Mouse (Mus musculus): ENCODE data around the gene Gm6812. TPM values are rescaled to one million over a fixed set of nuclear protein-coding genes. Genes with fewer than 3 reads are reported as not detected.
"Not testable (repeated sequence)": the region's sequence is repeated elsewhere in the genome, so short reads cannot be mapped to it uniquely, and the experiment has no call there.

The Gm6812 gene
- not detected for total RNA-seq (2021)

DNA sequence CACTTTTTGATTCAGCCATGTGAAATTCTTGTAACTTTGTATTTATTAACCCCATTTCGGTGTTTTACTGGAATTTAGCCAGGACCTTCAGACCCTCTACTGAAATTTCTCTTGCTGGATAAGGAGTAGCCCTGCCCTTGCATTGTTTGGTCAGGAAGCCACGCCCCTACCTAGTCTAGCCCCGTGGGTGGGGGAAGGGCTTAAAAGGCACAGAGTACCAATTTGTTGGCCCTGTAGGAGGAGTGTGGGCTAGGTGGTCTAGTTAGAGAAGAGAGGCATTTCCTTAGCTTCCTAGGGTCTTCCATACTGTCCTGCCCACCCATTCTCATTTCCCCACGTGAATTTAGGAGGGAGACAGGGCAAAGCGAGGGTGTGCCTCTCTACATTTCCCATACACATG, at the start of gene Gm6812:
TSS of gene Gm6812 (minus strand) at position 101 of the 400 bp plus-strand sequence.
- intact Hi-C loops (cut with DNase I) = not testable (repeated sequence)

DNA sequence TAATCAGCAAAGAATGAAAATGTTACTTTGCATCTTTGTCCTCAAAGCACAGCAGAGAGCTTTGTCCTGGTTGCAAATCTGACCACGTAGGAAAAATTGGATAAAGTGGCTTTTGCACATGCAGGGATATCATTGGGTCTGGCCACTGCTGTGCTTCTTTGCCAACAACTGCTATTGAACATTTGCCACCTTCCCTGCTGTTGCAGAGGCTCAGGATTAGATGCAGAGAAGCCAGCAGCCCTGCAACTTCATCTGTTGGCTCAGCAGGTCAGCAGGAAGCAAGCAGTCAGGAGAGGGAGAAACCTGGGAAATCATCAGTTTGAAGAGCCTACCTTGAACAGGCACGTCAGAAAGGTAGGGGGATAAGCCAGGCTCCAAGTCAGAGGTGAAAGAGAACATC, 27.7 kb downstream of the Gm6812 start:
- DNase-seq = no peak
- intact Hi-C loops (cut with DNase I) = no loop called here

More for the DNA sequence above, at the start of gene Gm6812:
- not testable (repeated sequence) for DNase-seq

Other genes with a start within 250 kb of the Gm6812 start
- 10 to 100 TPM; 10.7 to 10.8 TPM for gene Fmr1, start 214.5 kb downstream of the Gm6812 start, total RNA-seq (2021)
- 1 to 10 TPM; 1.7 to 4.6 TPM for gene Fmr1nb, start 131.2 kb downstream of the Gm6812 start, total RNA-seq (2021)
- 1 to 10 TPM; 1.5 to 1.8 TPM for gene Gm14698, start 72.0 kb downstream of the Gm6812 start, total RNA-seq (2021)

Data from heart, postnatal 36 days (tissue).